In genomic region chr1:131867946-131868290, GRCm38 (mm10) we compare ENCODE assay signal across 8 mouse cellular contexts. TPM values are rescaled to one million over a fixed set of nuclear protein-coding genes. Genes with fewer than 3 reads are reported as not detected.
DNase-seq lines count a peak whose midpoint lies in the region; ATAC-seq and TF ChIP-seq lines count a peak whose summit lies in the region.

No protein-coding gene starts in this region.

- H3K4me1 ChIP-seq in spleen, adult 2 months (ENCODE audit: control insufficient read depth, insufficient read depth, insufficient read length) = peaks cover 3% of the 10 kb centered on the region; the same call in 1 of the 2 replicates
- H3K4me1 ChIP-seq in intestine, embryonic 14.5 days (replicated peaks; ENCODE audit: control insufficient read depth, insufficient read depth, low read length) = no peaks in the 10 kb centered on the region; the same call in 1 of the 2 replicates

- H3K27me3 ChIP-seq in spleen, adult 2 months (ENCODE audit: control insufficient read depth, insufficient read depth, low read length) = no peaks in the 10 kb centered on the region
- no peaks in the 10 kb centered on the region for H3K27me3 ChIP-seq in intestine, embryonic 14.5 days (replicated peaks; ENCODE audit: control insufficient read depth, insufficient read depth, low read length)

- H3K27ac ChIP-seq in spleen, adult 2 months (ENCODE audit: insufficient read depth, low read length) = peak overlapping the region; percentile 91
- H3K27ac ChIP-seq in intestine, embryonic 14.5 days (ENCODE audit: low read depth) = no peak overlapping the region

- no peak for TF ChIP-seq CTCF in spleen, adult 2 months (IDR thresholded peaks at IDR 0.05; ENCODE audit: extremely low read depth, insufficient read depth, insufficient read length, insufficient replicate concordance)

- peak overlapping the region; percentile 58 for H3K9ac ChIP-seq in intestine, embryonic 14.5 days (ENCODE audit: low read length)

- TF ChIP-seq POLR2A in spleen, adult 2 months (IDR thresholded peaks at IDR 0.05; ENCODE audit: low read depth, low read length) = no peak

- H3K9me3 ChIP-seq in intestine, embryonic 14.5 days (ENCODE audit: control insufficient read depth, low read length) = no peaks in the 10 kb centered on the region

- peak overlapping the region; percentile 75 for H3K4me2 ChIP-seq in intestine, embryonic 14.5 days (ENCODE audit: low read length)

- H3K36me3 ChIP-seq in spleen, adult 2 months (ENCODE audit: control insufficient read depth, insufficient read depth, low read length) = peaks cover 12% of the 10 kb centered on the region
- no peaks in the 10 kb centered on the region for H3K36me3 ChIP-seq in intestine, embryonic 14.5 days (ENCODE audit: control insufficient read depth, insufficient read depth, low read length)

- WGBS in spleen, adult 2 months = 27% methylated on average over 10 of the region's 10 CpGs
- WGBS in intestine, embryonic 14.5 days = 19% methylated on average over 10 of the region's 10 CpGs

- DNase-seq in spleen, adult 2 months (ENCODE audit: low read depth in 1 of 2, low spot score in 2 of 2) = peak in 1 of 2 experiments; percentile 15
- no peak for DNase-seq in spleen, postnatal 4 days (ENCODE audit: low spot score in 2 of 2)
- peak; percentile 60 for DNase-seq in intestine, embryonic 14.5 days (ENCODE audit: low spot score)
- DNase-seq in lung, postnatal 25 days (ENCODE audit: low spot score) = peak; percentile 2
- peak; percentile 24 for DNase-seq in thymus, postnatal 25 days
- no peak for DNase-seq in right cerebral cortex, postnatal 4 days
- DNase-seq in left cerebral cortex, adult 18-20 months (ENCODE audit: low spot score in 2 of 2) = no peak

- peak; percentile 23; the same call in 1 of the 2 replicates for ATAC-seq in erythroblast, adult 5-6 weeks (replicated peaks; ENCODE audit: low FRiP score, poor library complexity, severe bottlenecking)
- no peak for ATAC-seq in intestine, embryonic 14.5 days (replicated peaks; ENCODE audit: low FRiP score, low TSS enrichment, low read depth)

- peak overlapping the region; percentile 90 for H3K4me3 ChIP-seq in spleen, adult 2 months (ENCODE audit: extremely low read depth, insufficient read depth, insufficient read length)
- H3K4me3 ChIP-seq in intestine, embryonic 14.5 days (ENCODE audit: low read depth, low read length) = peak overlapping the region; percentile 67

RNA-seq across cellular contexts. Expression of gene Rab29, which starts 0.9 kb away (rescaled TPM):
- 30.1 and 35.7 TPM in 2 replicates for polyA plus RNA-seq in spleen, adult 2 months (2012; rRNA removed)
- total RNA-seq in erythroblast, adult 5-6 weeks (2015; ENCODE audit: low replicate concordance) = 9.0 and 11.3 TPM in 2 replicates
- 5.2 and 14.2 TPM in 2 replicates for total RNA-seq in erythroblast, adult 5-6 weeks (2017; ENCODE audit: low replicate concordance)
- polyA plus RNA-seq in intestine, embryonic 14.5 days (2014; fragmentation: Nextera tagmentation; extraction: Ambion mirVana) = 17.6 and 18.4 TPM in 2 replicates
- total RNA-seq in left cerebral cortex, adult 18-20 months (2021) = 1 to 10 TPM; 5.0 to 7.5 TPM

RNA-seq across cellular contexts. Expression of gene Slc41a1, which starts 40.6 kb away (rescaled TPM):
- 22.9 and 41.1 TPM in 2 replicates for polyA plus RNA-seq in spleen, adult 2 months (2012; rRNA removed)
- total RNA-seq in erythroblast, adult 5-6 weeks (2015; ENCODE audit: low replicate concordance) = 0.96 and 1.3 TPM in 2 replicates
- total RNA-seq in erythroblast, adult 5-6 weeks (2017; ENCODE audit: low replicate concordance) = 0.56 TPM in 1 of 2 replicates, not detected in the other
- polyA plus RNA-seq in intestine, embryonic 14.5 days (2014; fragmentation: Nextera tagmentation; extraction: Ambion mirVana) = 8.4 and 8.9 TPM in 2 replicates
- 10 to 100 TPM; 43.8 to 43.9 TPM for total RNA-seq in left cerebral cortex, adult 18-20 months (2021)

RNA-seq across cellular contexts. Expression of gene Nucks1, which starts 42.4 kb away (rescaled TPM):
- polyA plus RNA-seq in spleen, adult 2 months (2012; rRNA removed) = 4.5 and 4.7 TPM in 2 replicates
- total RNA-seq in erythroblast, adult 5-6 weeks (2015; ENCODE audit: low replicate concordance) = 35.0 and 47.6 TPM in 2 replicates
- 77.1 and 83.3 TPM in 2 replicates for total RNA-seq in erythroblast, adult 5-6 weeks (2017; ENCODE audit: low replicate concordance)
- polyA plus RNA-seq in intestine, embryonic 14.5 days (2014; fragmentation: Nextera tagmentation; extraction: Ambion mirVana) = 50.5 and 52.5 TPM in 2 replicates
- total RNA-seq in left cerebral cortex, adult 18-20 months (2021) = 100 to 1,000 TPM; 148 to 157 TPM

Comparison
In these comparisons a context has a peak if more than half of its experiments do, and no peak if none do; other contexts are left out.
1. DNase-seq: peak in intestine, embryonic 14.5 days (single experiment), lung, postnatal 25 days (single experiment) and thymus, postnatal 25 days (single experiment); none in spleen, postnatal 4 days (0 of 2), right cerebral cortex, postnatal 4 days (single experiment) and left cerebral cortex, adult 18-20 months (0 of 2).
2. RNA of gene Slc41a1, which starts 40.6 kb away (total RNA-seq): 43.8 to 43.9 TPM in left cerebral cortex, adult 18-20 months; 0.56 to 1.3 TPM in erythroblast, adult 5-6 weeks; every median in the first group is over 10 times any median in the second.